Mouse (Mus musculus) stomach, embryonic 14.5 days (tissue): Measurements from ENCODE around the gene Slc10a7. TPM values are rescaled to one million over a fixed set of nuclear protein-coding genes. Genes with fewer than 3 reads are reported as not detected.
"Not testable (repeated sequence)": the region's sequence is repeated elsewhere in the genome, so short reads cannot be mapped to it uniquely, and the experiment has no call there.

Experiments
- ATAC-seq: fragments of 200-750 bp; cut with Nextera tagmentation; 2 replicates; pipeline ENCODE4 v1.8.0; 2017; ENCODE audit warnings: low read depth, moderate TSS enrichment; ENCODE audit not compliant: insufficient number of reproducible peaks, insufficient read depth, low FRiP score
- H3K27ac ChIP-seq: fragments of 300-500 bp; sonication (generic); 2 replicates; pipeline ENCODE4 v1.5.1; 2014; ENCODE audit warnings: mild to moderate bottlenecking, low read length, moderate library complexity, mixed read lengths
- H3K27me3 ChIP-seq: fragments of 300-500 bp; sonication (generic); 2 replicates; pipeline ENCODE4 v1.6.1; 2014; ENCODE audit warnings: low read length, control low read depth, mixed read lengths; ENCODE audit not compliant: control insufficient read depth, insufficient read depth
- H3K36me3 ChIP-seq: fragments of 300-500 bp; sonication (generic); 2 replicates; pipeline ENCODE4 v1.6.1; 2014; ENCODE audit warnings: mild to moderate bottlenecking, control low read depth, low read length, moderate library complexity, mixed read lengths; ENCODE audit not compliant: control insufficient read depth, insufficient read depth
- H3K4me1 ChIP-seq: fragments of 300-500 bp; sonication (generic); 2 replicates; pipeline ENCODE4 v1.6.1; 2014; ENCODE audit warnings: low read length, control low read depth, mixed read lengths; ENCODE audit not compliant: control insufficient read depth, insufficient read depth
- H3K4me2 ChIP-seq: fragments of 300-500 bp; sonication (generic); replicated peaks from 2 replicates; pipeline ENCODE4 v1.6.1; 2014; ENCODE audit warnings: low read depth, low read length, control low read depth
- H3K4me3 ChIP-seq: fragments of 300-500 bp; sonication (generic); 2 replicates; pipeline ENCODE4 v1.5.1; 2014; ENCODE audit warnings: low read depth, low read length, control low read depth
- H3K9ac ChIP-seq: fragments of 300-500 bp; sonication (generic); replicated peaks from 2 replicates; pipeline ENCODE4 v1.6.1; 2014; ENCODE audit warnings: low read depth, mild to moderate bottlenecking, control low read depth, low read length, moderate library complexity, mixed read lengths
- H3K9me3 ChIP-seq: fragments of 300-500 bp; sonication (generic); 2 replicates; pipeline ENCODE4 v1.6.1; 2016; ENCODE audit warnings: low read depth, low read length, control low read depth; ENCODE audit not compliant: control insufficient read depth
- WGBS: fragments of 180-500 bp; shearing (Covaris S2); extraction: QIAGEN DNeasy Blood & Tissue Kit; methylation state at CpG from one replicate; pipeline ENCODE4 v1.1.7; 2014; 5-methylcytosine and 5-hydroxymethylcytosine counted together
- polyA plus RNA-seq: library from polyadenylated mRNA; unstranded; fragments of >200 nt; fragmentation: Nextera tagmentation; extraction: Ambion mirVana; gene quantifications from 2 replicates; pipeline ENCODE4 v1.2.1, GENCODE M21; 2014

The Slc10a7 gene
- polyA plus RNA-seq, result 14.6 and 15.6 TPM in 2 replicates

DNA sequence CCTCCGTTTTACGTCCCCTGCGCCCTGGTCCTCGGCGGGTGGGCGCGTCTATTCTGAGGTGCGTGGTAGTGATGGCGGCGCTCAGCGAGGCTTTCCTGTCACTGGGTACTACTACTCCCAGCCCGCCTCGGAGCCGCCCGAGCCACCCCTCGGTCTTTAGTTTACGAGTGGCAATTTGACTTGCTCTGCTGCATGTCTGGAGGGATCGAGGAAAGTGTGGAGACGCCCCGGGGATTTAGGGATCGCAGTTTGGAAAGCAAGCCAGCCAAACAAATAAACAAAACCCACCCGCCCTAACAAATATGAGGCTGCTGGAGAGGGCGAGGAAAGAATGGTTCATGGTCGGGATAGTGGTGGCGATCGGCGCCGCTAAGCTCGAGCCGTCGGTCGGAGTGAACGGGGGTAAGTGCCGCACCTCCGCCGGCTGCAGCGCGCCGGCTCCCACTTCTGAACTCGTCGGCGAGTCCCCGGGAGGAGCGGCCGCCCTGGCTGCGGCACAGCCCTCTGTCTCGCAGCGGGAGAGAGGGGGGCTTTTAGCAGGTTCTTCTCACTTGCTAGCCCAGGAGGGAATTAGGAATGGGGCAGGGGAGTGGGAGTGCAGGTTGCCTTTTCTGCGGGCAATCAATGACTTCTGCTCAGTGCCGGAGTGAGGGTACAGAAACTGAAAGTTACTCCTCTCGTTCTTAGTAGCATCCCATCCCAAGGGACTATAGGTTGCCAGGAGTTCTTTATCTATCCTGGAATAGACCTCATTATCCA, at the start of gene Slc10a7:
Gene Slc10a7, plus strand, starts transcription at position 74 of the 759 bp plus-strand sequence.
- H3K9ac ChIP-seq, result peak within 1 kb of the TSS; percentile 99
- peak; percentile 94 for ATAC-seq

DNA sequence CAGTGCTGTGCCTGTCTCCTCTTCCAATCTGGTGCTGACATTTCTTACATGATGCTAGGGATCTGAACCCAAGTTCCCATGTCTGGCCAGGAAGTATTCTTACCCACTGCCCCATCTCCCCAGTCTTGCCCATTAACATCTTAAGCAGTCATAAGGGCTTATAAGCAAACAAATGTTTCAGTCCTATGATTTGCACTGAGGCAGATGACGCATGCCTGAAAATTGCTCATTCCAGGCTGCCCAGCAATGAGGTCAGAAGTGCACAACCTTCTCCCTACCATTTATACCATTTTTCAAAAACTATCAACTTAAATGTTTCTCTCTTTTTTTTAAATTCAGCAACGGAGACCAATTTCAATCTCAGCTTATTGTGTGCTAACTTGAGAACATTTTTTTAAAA, 45.2 kb upstream of the Slc10a7 start:
- WGBS, result 60% methylated on average over 2 of the region's 2 CpGs
- Histone ChIP-seq H3K9me3 (no peaks in the 10 kb centered on the region; the same call in 1 of the 2 replicates), H3K27me3 (no peaks in the 10 kb centered on the region), H3K36me3 (no peaks in the 10 kb centered on the region), H3K9ac (no peak overlapping the region), H3K27ac (no peak overlapping the region), H3K4me1 (no peaks in the 10 kb centered on the region), H3K4me2 (no peak overlapping the region), H3K4me3 (no peak overlapping the region)
- no peak for ATAC-seq

More for the DNA sequence above, at the start of gene Slc10a7:
- no peaks in the 10 kb centered on the region for H3K27me3 ChIP-seq
- peak within 1 kb of the TSS; percentile 69 for H3K4me3 ChIP-seq
- peaks cover 4% of the 10 kb centered on the region; the same call in 1 of the 2 replicates for H3K9me3 ChIP-seq
- H3K4me2 ChIP-seq, result peak within 1 kb of the TSS; percentile 82
- H3K27ac ChIP-seq, result peak within 1 kb of the TSS; percentile 93
- WGBS, result under 1% methylated on average over 51 of the region's 51 CpGs
- peaks cover 5% of the 10 kb centered on the region; the same call in 1 of the 2 replicates for H3K4me1 ChIP-seq
- H3K36me3 ChIP-seq, result peaks cover 11% of the 10 kb centered on the region

DNA sequence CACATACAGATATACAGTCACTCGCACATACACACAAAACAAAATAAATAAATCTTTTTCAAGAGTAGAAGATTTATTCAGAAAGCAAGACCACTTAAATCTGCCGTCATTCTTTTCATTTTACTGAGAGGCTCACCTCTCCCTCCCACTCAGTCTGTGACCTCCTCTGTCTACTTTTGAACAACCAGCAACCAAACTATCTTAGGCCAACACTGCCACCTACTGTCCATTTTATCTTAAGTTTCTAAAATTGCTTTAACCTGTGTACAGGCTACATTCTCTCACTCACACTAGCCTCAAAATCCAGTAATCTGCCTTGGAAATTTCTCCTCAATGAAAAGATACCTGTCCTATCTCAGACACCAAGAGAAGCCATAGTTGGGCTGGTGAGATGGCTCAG, 41.3 kb upstream of the Slc10a7 start:
- Histone ChIP-seq H3K27ac (no peak overlapping the region), H3K36me3 (no peaks in the 10 kb centered on the region), H3K9ac (no peak overlapping the region), H3K4me2 (no peak overlapping the region), H3K4me3 (no peak overlapping the region), H3K4me1 (no peaks in the 10 kb centered on the region), H3K27me3 (no peaks in the 10 kb centered on the region), H3K9me3 (no peaks in the 10 kb centered on the region; the same call in 1 of the 2 replicates)
- ATAC-seq, result no peak
- 84% methylated on average over 2 of the region's 2 CpGs for WGBS

DNA sequence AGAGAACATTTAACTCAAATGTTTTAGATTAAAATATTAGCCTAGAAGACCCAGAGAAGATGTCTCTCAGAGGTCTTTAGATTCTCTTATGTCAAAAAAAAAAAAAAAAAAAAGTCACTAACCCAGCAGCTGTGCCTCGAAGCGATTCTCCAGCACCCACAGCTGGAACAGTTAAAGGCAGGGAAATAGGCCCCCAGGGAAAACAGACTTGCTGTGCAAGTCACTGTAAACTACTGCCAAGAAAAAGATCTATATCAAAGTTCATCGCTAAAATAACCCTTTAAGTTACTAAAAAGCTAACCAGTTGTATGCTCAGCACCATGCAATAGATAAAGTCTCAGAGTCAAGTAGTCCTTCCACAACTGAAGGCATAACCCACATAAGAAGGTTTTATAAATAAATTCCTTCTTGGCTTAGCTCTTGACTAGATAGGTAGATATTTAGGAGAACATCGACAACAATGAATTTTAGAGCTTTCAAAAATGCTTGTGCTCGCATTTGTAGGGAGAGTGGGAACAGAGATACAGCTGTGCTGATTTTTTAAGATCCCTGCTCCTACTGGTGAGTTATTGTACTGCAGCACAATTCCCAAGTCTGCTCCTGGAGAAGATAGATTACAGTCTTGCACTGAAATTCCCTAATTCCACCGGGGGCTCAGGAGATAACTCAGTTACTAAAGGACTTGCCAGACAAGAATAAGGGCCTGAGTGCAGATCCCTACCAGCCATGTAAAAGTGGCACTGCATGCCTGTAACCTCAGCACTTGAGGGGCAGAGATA, 31.9 kb upstream of the Slc10a7 start:
- no peaks in the 10 kb centered on the region for H3K4me1 ChIP-seq
- no peaks in the 10 kb centered on the region for H3K36me3 ChIP-seq
- H3K27me3 ChIP-seq, result no peaks in the 10 kb centered on the region
- no peak for ATAC-seq
- no peaks in the 10 kb centered on the region for H3K9me3 ChIP-seq
- no peak overlapping the region for H3K4me2 ChIP-seq
- WGBS, result 42% methylated on average over 6 of the region's 6 CpGs
- H3K9ac ChIP-seq, result no peak overlapping the region
- no peak overlapping the region for H3K27ac ChIP-seq
- H3K4me3 ChIP-seq, result no peak overlapping the region

DNA sequence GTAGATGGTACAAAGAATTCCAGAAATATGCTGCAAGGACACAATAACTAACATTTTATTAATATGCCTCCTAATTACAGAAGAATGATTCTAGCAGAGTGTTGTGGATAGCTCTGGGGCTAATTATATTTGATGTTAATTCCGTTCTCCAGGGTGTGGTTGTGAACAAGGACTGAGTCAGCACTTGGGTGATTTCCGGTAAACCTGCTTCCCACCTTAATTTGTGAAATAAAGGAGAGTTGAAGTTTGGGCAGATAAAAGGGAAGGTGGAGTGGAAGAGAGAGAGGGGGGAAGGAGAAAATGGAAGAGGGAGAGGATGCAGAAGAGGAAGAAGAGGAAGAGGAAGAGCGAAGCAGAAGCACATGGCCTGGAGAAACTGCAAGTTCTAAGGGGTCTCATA, 19.4 kb upstream of the Slc10a7 start:
- Histone ChIP-seq H3K27me3 (no peaks in the 10 kb centered on the region), H3K9ac (no peak overlapping the region)
- WGBS, result 92% methylated on average over 3 of the region's 3 CpGs

DNA sequence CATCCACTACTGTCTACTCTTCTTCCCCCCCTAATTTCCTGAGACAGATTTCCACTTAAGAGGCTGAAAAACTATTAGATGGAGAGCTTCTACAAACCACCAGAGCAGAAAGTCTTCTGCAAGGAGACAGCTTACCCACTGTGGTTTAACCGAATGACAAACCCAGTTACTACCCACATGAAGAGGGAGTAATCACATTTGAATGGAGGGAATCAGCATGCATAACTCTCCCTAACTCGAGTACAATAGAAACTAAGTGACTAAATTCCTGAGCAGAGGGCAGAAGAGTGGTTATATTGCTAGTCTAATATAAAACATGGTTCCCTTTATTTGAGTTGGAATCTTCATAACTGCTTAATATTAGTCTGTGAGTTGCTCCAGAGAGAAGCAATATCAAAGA, 16.1 kb upstream of the Slc10a7 start:
- no peaks in the 10 kb centered on the region for H3K4me1 ChIP-seq

More for the DNA sequence above, 19.4 kb upstream of the Slc10a7 start:
- H3K27ac ChIP-seq, result no peak overlapping the region
- ATAC-seq, result no peak
- no peaks in the 10 kb centered on the region for H3K4me1 ChIP-seq
- no peak overlapping the region for H3K4me2 ChIP-seq
- H3K9me3 ChIP-seq, result no peaks in the 10 kb centered on the region
- no peaks in the 10 kb centered on the region for H3K36me3 ChIP-seq
- H3K4me3 ChIP-seq, result no peak overlapping the region

DNA sequence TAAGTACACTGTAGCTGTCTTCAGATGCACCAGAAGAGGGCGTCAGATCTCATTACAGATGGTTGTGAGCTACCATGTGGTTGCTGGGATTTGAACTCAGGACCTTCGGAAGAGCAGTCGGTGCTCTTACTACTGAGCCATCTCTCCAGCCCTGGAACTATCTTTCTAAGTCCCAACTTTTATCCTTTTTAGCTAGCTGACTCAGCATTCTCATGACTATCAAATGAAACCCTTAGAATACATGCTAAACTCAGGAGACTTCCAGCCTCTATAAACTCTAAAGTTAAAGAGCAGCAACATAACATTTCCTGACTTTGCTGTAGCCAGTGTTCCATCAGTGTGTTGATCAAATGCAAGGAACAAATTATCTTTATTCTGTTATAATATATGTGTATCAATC, 12.9 kb upstream of the Slc10a7 start:
- H3K4me1 ChIP-seq, H3K27ac ChIP-seq, H3K9me3 ChIP-seq, H3K9ac ChIP-seq, H3K36me3 ChIP-seq, ATAC-seq, H3K4me3 ChIP-seq, H3K4me2 ChIP-seq, H3K27me3 ChIP-seq: not testable (repeated sequence)
- 91% methylated on average over 3 of the region's 3 CpGs for WGBS

More for the DNA sequence above, 16.1 kb upstream of the Slc10a7 start:
- 54% methylated on average over 2 of the region's 2 CpGs for WGBS
- H3K9ac ChIP-seq, result no peak overlapping the region
- H3K9me3 ChIP-seq, result no peaks in the 10 kb centered on the region
- ATAC-seq, result no peak
- no peak overlapping the region for H3K4me2 ChIP-seq
- no peaks in the 10 kb centered on the region for H3K27me3 ChIP-seq
- no peak overlapping the region for H3K27ac ChIP-seq
- no peak overlapping the region for H3K4me3 ChIP-seq
- no peaks in the 10 kb centered on the region for H3K36me3 ChIP-seq

DNA sequence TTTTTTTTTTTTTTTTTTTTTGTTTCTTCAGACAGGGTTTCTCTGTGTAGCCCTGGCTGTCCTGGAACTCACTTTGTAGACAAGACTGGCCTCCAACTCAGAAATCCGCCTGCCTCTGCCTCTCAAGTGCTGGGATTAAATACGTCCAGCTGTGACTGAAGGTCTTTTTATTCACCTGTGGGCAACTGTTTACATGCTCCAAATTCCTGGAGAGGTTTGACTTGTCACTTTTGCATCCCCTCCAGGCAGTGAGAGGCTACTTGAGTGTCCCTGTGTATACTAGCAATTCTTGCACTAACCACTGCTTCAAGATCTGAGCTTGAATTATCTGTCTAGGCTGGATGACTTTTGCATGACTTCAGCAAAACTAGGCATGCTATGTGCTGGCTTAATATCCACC, 6.4 kb upstream of the Slc10a7 start:
- Histone ChIP-seq H3K9ac (no peak overlapping the region), H3K36me3 (peaks cover 18% of the 10 kb centered on the region), H3K4me2 (no peak overlapping the region), H3K4me1 (peaks cover 5% of the 10 kb centered on the region; the same call in 1 of the 2 replicates), H3K27me3 (no peaks in the 10 kb centered on the region), H3K4me3 (no peak overlapping the region), H3K9me3 (peaks cover 4% of the 10 kb centered on the region; the same call in 1 of the 2 replicates), H3K27ac (no peak overlapping the region)
- no peak for ATAC-seq
- WGBS, result 70% methylated on average over 2 of the region's 2 CpGs
